Mouse (Mus musculus) CH12.LX (cell line): ENCODE data around the gene Chaf1b.

Experiments
- CTCF ChIP-seq, 2 experiments: IDR thresholded peaks in 1 of 2; conservative IDR thresholded peaks in 1 of 2; 2 replicates each; pipeline ENCODE4 v1.5.1; 2011 to 2012; ENCODE audit warnings: low read depth in 2 of 2, low read length in 2 of 2, improper control_type of control experiment in 1 of 2, inconsistent platforms in 1 of 2, mild to moderate bottlenecking in 1 of 2, moderate library complexity in 1 of 2
- EP300 ChIP-seq: IDR thresholded peaks from 2 replicates; pipeline ENCODE4 v1.6.1; 2011; ENCODE audit warnings: low read length, improper control_type of control experiment
- MXI1 ChIP-seq: IDR thresholded peaks from 2 replicates; pipeline ENCODE4 v1.6.1; 2011; ENCODE audit warnings: mild to moderate bottlenecking, low read depth, low read length, improper control_type of control experiment
- ZC3H11A ChIP-seq: IDR thresholded peaks from 2 replicates; pipeline ENCODE4 v1.6.1; 2012; ENCODE audit warnings: low read depth, mild to moderate bottlenecking, inconsistent platforms, low read length, improper control_type of control experiment

- TF ChIP-seq CTCF (conservative IDR thresholded peaks at IDR 0.05 in 1 of 2, IDR thresholded peaks at IDR 0.05 in 1 of 2; ENCODE audit: low read depth in 2 of 2, low read length in 2 of 2) (no peak), ZC3H11A (no peak), MXI1 (no peak), EP300 (no peak)
Observed at GRCm38 (mm10) chr16:93884722-93885113, 1.0 kb downstream of the Chaf1b start.
